In the genomic region with DNA sequence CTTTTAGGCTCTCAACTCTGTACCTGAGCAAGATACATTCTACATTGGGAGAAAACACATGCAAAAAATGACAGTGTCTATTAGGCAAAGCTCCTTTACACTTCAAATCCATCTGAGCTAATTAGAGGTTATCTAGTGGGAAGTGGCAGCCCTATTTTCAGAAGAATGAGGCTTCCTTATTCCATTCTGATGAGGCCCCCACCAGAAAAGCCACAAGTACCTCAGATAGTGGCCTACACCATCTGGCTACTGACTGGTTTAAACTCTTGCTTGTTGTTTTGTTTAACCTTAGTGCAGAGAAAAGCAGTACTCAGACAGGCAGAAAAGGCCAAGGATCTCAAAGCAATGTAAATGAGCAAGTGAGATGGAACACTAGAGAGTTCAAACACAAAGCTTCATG, we compare ENCODE assay signal across 23 mouse cellular contexts.
A peak's percentile ranks its signal among the peaks of the same experiment; 100 is the strongest.
DNase-seq lines count a peak whose midpoint lies in the region; ATAC-seq and TF ChIP-seq lines count a peak whose summit lies in the region.
"Had no signal": no experiment of that assay in that cellular context is flagged by ENCODE, and none has a peak within 500 bp of the region (broad histone marks: within the 10 kb centered on the region; RNA-seq: fewer than 3 reads in every experiment).

No protein-coding gene starts in this region.

- peaks cover 80% of the 10 kb centered on the region for H3K4me1 ChIP-seq in megakaryocyte, embryonic 14.5 days
- H3K4me1 ChIP-seq in CH12.LX (ENCODE audit: control insufficient read depth in 1 of 2, insufficient read depth in 2 of 2) = peaks cover 0 to 12% of the 10 kb centered on the region in 2 experiments; a peak in 2 of 4 replicates
- H3K4me1 ChIP-seq: forebrain, embryonic 10.5 days; hindbrain, embryonic 12.5 days; hindbrain, embryonic 15.5 days had no signal

- no peak overlapping the region for H3K27ac ChIP-seq in CH12.LX (ENCODE audit: insufficient read depth, low read depth)
- H3K27ac ChIP-seq: forebrain, embryonic 10.5 days; forebrain, embryonic 13.5 days; hindbrain, embryonic 12.5 days; hindbrain, embryonic 15.5 days had no signal

- H3K9ac ChIP-seq in CH12.LX (ENCODE audit: insufficient read depth, low read depth) = no peak overlapping the region
- H3K9ac ChIP-seq: forebrain, embryonic 13.5 days; hindbrain, embryonic 12.5 days; hindbrain, embryonic 15.5 days had no signal

- no peaks in the 10 kb centered on the region for H3K27me3 ChIP-seq in megakaryocyte, embryonic 14.5 days (replicated peaks)
- H3K27me3 ChIP-seq in CH12.LX (replicated peaks) = no peaks in the 10 kb centered on the region
- H3K27me3 ChIP-seq: forebrain, embryonic 13.5 days; hindbrain, embryonic 12.5 days; hindbrain, embryonic 15.5 days had no signal

- TF ChIP-seq EP300 in CH12.LX (IDR thresholded peaks at IDR 0.05; ENCODE audit: low read length) = no peak

- H3K4me2 ChIP-seq in CH12.LX (ENCODE audit: insufficient read depth, low read depth, poor library complexity, severe bottlenecking) = no peak overlapping the region
- H3K4me2 ChIP-seq: forebrain, embryonic 13.5 days; heart, embryonic 11.5 days; hindbrain, embryonic 12.5 days; hindbrain, embryonic 15.5 days had no signal

- H3K4me3 ChIP-seq in megakaryocyte, embryonic 14.5 days (replicated peaks) = peak overlapping the region; percentile 50
- H3K4me3 ChIP-seq in CH12.LX (replicated peaks in 1 of 3; ENCODE audit: low read depth in 2 of 3, low read length in 2 of 3, poor library complexity in 1 of 3) = no peak overlapping the region
- H3K4me3 ChIP-seq: forebrain, embryonic 10.5 days; forebrain, embryonic 13.5 days; hindbrain, embryonic 12.5 days; hindbrain, embryonic 15.5 days had no signal

- TF ChIP-seq RAD21 in CH12.LX (IDR thresholded peaks at IDR 0.05; ENCODE audit: low read depth, low read length) = no peak

- no peak for TF ChIP-seq POLR2A in CH12.LX (IDR thresholded peaks at IDR 0.05; ENCODE audit: low read depth, low read length)
- no peak for TF ChIP-seq POLR2A in brain, embryonic 14.5 days (IDR thresholded peaks at IDR 0.05; ENCODE audit: borderline replicate concordance, extremely low read depth, insufficient read depth, insufficient read length, poor library complexity, severe bottlenecking)

- in situ Hi-C loops in CH12.LX (cut with MboI; ENCODE audit: low pct_ligation_motif_present, low pct_unique_long_range_greater_than_20kb, low sequenced_read_pairs) = no loop called here

- dilution Hi-C loops in CH12.LX (cut with MboI; ENCODE audit: extremely low pct_ligation_motif_present, extremely low pct_unique_long_range_greater_than_20kb, low sequenced_read_pairs) = no loop called here

- peaks cover 95% of the 10 kb centered on the region for H3K36me3 ChIP-seq in megakaryocyte, embryonic 14.5 days (replicated peaks; ENCODE audit: low read length)
- peaks cover 0 to 41% of the 10 kb centered on the region in 2 experiments for H3K36me3 ChIP-seq in CH12.LX (replicated peaks in 1 of 2; ENCODE audit: control insufficient read depth in 1 of 2, insufficient read depth in 1 of 2, low read length in 1 of 2)

- no peaks in the 10 kb centered on the region for H3K9me3 ChIP-seq in megakaryocyte, embryonic 14.5 days
- no peaks in the 10 kb centered on the region for H3K9me3 ChIP-seq in CH12.LX (replicated peaks; ENCODE audit: low read length)
- H3K9me3 ChIP-seq: forebrain, embryonic 10.5 days; forebrain, embryonic 13.5 days; G1E; hindbrain, embryonic 12.5 days; hindbrain, embryonic 15.5 days had no signal

- DNase-seq in CH12.LX (ENCODE audit: extremely low read depth) = peak; percentile 15
- peak; percentile 39 for DNase-seq in brain, embryonic 14.5 days (ENCODE audit: low read depth)
- DNase-seq in embryo, embryonic 10.5 days (ENCODE audit: low spot score) = no peak
- DNase-seq in c-Kit-positive CD71-positive TER-119-positive erythroid progenitor cells, embryonic 14.5 days (ENCODE audit: low spot score) = no peak
- DNase-seq: adrenal gland, adult 8-10 months; adrenal gland, postnatal 25 days; cerebellum, adult 11 months; cerebellum, adult 2 months; cerebellum, adult 9-11 months; cerebellum, postnatal 25 days; gastrocnemius, postnatal 10 days; gastrocnemius, postnatal 36 days had no signal

- ATAC-seq in megakaryocyte, adult 5-6 weeks (ENCODE audit: poor library complexity, severe bottlenecking) = no peak
- no peak for ATAC-seq in CD4-positive, CD25-positive, alpha-beta regulatory T cell, adult 4 months
- ATAC-seq: activated CD4-positive, CD25-positive, alpha-beta regulatory T cell, adult 4 months; forebrain, embryonic 13.5 days; forebrain, embryonic 16.5 days had no signal

- no peaks in the 10 kb centered on the region for H3K79me2 ChIP-seq in CH12.LX (replicated peaks; ENCODE audit: control insufficient read depth, extremely low read depth, insufficient read depth, poor library complexity, severe bottlenecking)

- no peak for TF ChIP-seq CTCF in CH12.LX (conservative IDR thresholded peaks at IDR 0.05 in 1 of 2, IDR thresholded peaks at IDR 0.05 in 1 of 2; ENCODE audit: low read depth in 2 of 2, low read length in 2 of 2)
- no peak for TF ChIP-seq CTCF in brain, embryonic 14.5 days (IDR thresholded peaks at IDR 0.05; ENCODE audit: borderline replicate concordance, extremely low read depth, insufficient read depth, insufficient read length)

TF ChIP-seq in CH12.LX, 34 proteins besides CTCF, POLR2A, EP300 and RAD21:
- TF ChIP-seq NRF1 (IDR thresholded peaks at IDR 0.05; ENCODE audit: low read depth, low read length) = no peak
- TF ChIP-seq TBP (conservative IDR thresholded peaks at IDR 0.05; ENCODE audit: low read depth, low read length) = no peak
- no peak for TF ChIP-seq MYC (IDR thresholded peaks at IDR 0.05; ENCODE audit: low read depth, low read length)
- TF ChIP-seq CHD2 (IDR thresholded peaks at IDR 0.05; ENCODE audit: low read length) = no peak
- TF ChIP-seq TCF12 (IDR thresholded peaks at IDR 0.05; ENCODE audit: low read depth, low read length) = no peak
- TF ChIP-seq ELF1 (IDR thresholded peaks at IDR 0.05; ENCODE audit: low read depth, low read length) = no peak
- TF ChIP-seq POLR2AphosphoS2 (IDR thresholded peaks at IDR 0.05; ENCODE audit: low read depth, low read length) = no peak

Comparison
In these comparisons a context has a peak if more than half of its experiments do, and no peak if none do; other contexts are left out.
1. DNase-seq: peak in CH12.LX (single experiment) and brain, embryonic 14.5 days (single experiment); none in embryo, embryonic 10.5 days (single experiment) and c-Kit-positive CD71-positive TER-119-positive erythroid progenitor cells, embryonic 14.5 days (single experiment).